Mouse (Mus musculus): ENCODE results near the gene Nlrp5. TPM values are rescaled to one million over a fixed set of nuclear protein-coding genes. Genes with fewer than 3 reads are reported as not detected.
"Not testable (repeated sequence)": the region's sequence is repeated elsewhere in the genome, so short reads cannot be mapped to it uniquely, and the experiment has no call there.

Nlrp5 gene
- polyA plus RNA-seq (2015; fragmentation: Nextera tagmentation; extraction: Ambion mirVana), result not detected in 2 replicates

GRCm38 (mm10) chr7:23385589-23385988, at the start of gene Nlrp5:
Gene Nlrp5 (plus strand): TSS chr7:23385889.
- Histone ChIP-seq H3K4me2 (ENCODE audit: low read depth, low read length) (no peak within 1 kb of the TSS), H3K4me3 (ENCODE audit: low read depth, low read length) (no peak within 1 kb of the TSS), H3K27ac (ENCODE audit: low read depth) (no peak within 1 kb of the TSS), H3K9ac (replicated peaks) (no peak within 1 kb of the TSS), H3K27me3 (ENCODE audit: insufficient read depth, low read length) (no peaks in the 10 kb centered on the region), H3K9me3 (ENCODE audit: low read length) (no peaks in the 10 kb centered on the region), H3K4me1 (ENCODE audit: insufficient read depth) (no peaks in the 10 kb centered on the region), H3K36me3 (replicated peaks; ENCODE audit: insufficient read depth, low read length) (no peaks in the 10 kb centered on the region)
- WGBS (ENCODE audit: insufficient replicate concordance), result 58% methylated on average over 10 of the region's 10 CpGs
- no peak for TF ChIP-seq EP300 (IDR thresholded peaks at IDR 0.05; ENCODE audit: low read depth)
- TF ChIP-seq CTCF (IDR thresholded peaks at IDR 0.05; ENCODE audit: low read depth), result no peak
- ATAC-seq (no peak), DNase-seq (no peak)

- WGBS (ENCODE audit: insufficient replicate concordance), result 78% methylated on average over 13 of the region's 13 CpGs
- H3K36me3 ChIP-seq (replicated peaks; ENCODE audit: insufficient read depth, low read length); H3K27me3 ChIP-seq (ENCODE audit: insufficient read depth, low read length); H3K27ac ChIP-seq (ENCODE audit: low read depth); H3K4me1 ChIP-seq (ENCODE audit: insufficient read depth); ATAC-seq; H3K9ac ChIP-seq (replicated peaks); H3K4me3 ChIP-seq (ENCODE audit: low read depth, low read length); DNase-seq; H3K4me2 ChIP-seq (ENCODE audit: low read depth, low read length); H3K9me3 ChIP-seq (ENCODE audit: low read length): not testable (repeated sequence)
These were observed 27.4 kb upstream of the Nlrp5 start for GRCm38 (mm10) chr7:23358311-23358710.

- not testable (repeated sequence) for H3K9me3 ChIP-seq (ENCODE audit: low read length); DNase-seq; H3K27me3 ChIP-seq (ENCODE audit: insufficient read depth, low read length); H3K4me2 ChIP-seq (ENCODE audit: low read depth, low read length); ATAC-seq; H3K4me1 ChIP-seq (ENCODE audit: insufficient read depth); H3K4me3 ChIP-seq (ENCODE audit: low read depth, low read length); H3K27ac ChIP-seq (ENCODE audit: low read depth); H3K36me3 ChIP-seq (replicated peaks; ENCODE audit: insufficient read depth, low read length); H3K9ac ChIP-seq (replicated peaks)
- WGBS (ENCODE audit: insufficient replicate concordance), result 63% methylated on average over 3 of the region's 3 CpGs
These were observed 84.5 kb downstream of the Nlrp5 start for GRCm38 (mm10) chr7:23470201-23470600.

- H3K27me3 ChIP-seq (ENCODE audit: insufficient read depth, low read length); H3K4me1 ChIP-seq (ENCODE audit: insufficient read depth); ATAC-seq; H3K4me3 ChIP-seq (ENCODE audit: low read depth, low read length); H3K4me2 ChIP-seq (ENCODE audit: low read depth, low read length); H3K9me3 ChIP-seq (ENCODE audit: low read length); H3K36me3 ChIP-seq (replicated peaks; ENCODE audit: insufficient read depth, low read length); DNase-seq; H3K9ac ChIP-seq (replicated peaks); H3K27ac ChIP-seq (ENCODE audit: low read depth): not testable (repeated sequence)
- 49% methylated on average over 3 of the region's 3 CpGs for WGBS (ENCODE audit: insufficient replicate concordance)
These were observed 85.1 kb downstream of the Nlrp5 start for GRCm38 (mm10) chr7:23470832-23471231.

- H3K4me1 ChIP-seq (ENCODE audit: insufficient read depth); H3K4me3 ChIP-seq (ENCODE audit: low read depth, low read length); H3K9me3 ChIP-seq (ENCODE audit: low read length); H3K27me3 ChIP-seq (ENCODE audit: insufficient read depth, low read length); H3K9ac ChIP-seq (replicated peaks); DNase-seq; H3K27ac ChIP-seq (ENCODE audit: low read depth); ATAC-seq; H3K36me3 ChIP-seq (replicated peaks; ENCODE audit: insufficient read depth, low read length); H3K4me2 ChIP-seq (ENCODE audit: low read depth, low read length): not testable (repeated sequence)
- 49% methylated on average over 2 of the region's 2 CpGs for WGBS (ENCODE audit: insufficient replicate concordance)
These were observed 87.2 kb downstream of the Nlrp5 start for GRCm38 (mm10) chr7:23472886-23473285.

Small RNAs within 50 kb of the gene (microRNA-seq; reads per million reads assigned to microRNA genes)
- gene Gm25196, result not detected

Other genes with a start within 250 kb of the Nlrp5 start
- gene Gm10662, start 241.4 kb upstream of the Nlrp5 start, polyA plus RNA-seq (2015; fragmentation: Nextera tagmentation; extraction: Ambion mirVana), result not detected in 2 replicates
- not detected in 2 replicates for gene Vmn1r165, start 168.6 kb upstream of the Nlrp5 start, polyA plus RNA-seq (2015; fragmentation: Nextera tagmentation; extraction: Ambion mirVana)
- gene Vmn1r166, start 134.2 kb upstream of the Nlrp5 start, polyA plus RNA-seq (2015; fragmentation: Nextera tagmentation; extraction: Ambion mirVana), result not detected in 2 replicates
- not detected in 2 replicates for gene Gm6902, start 107.0 kb upstream of the Nlrp5 start, polyA plus RNA-seq (2015; fragmentation: Nextera tagmentation; extraction: Ambion mirVana)
- gene Nlrp4e, start 84.7 kb upstream of the Nlrp5 start, polyA plus RNA-seq (2015; fragmentation: Nextera tagmentation; extraction: Ambion mirVana), result not detected in 2 replicates
- not detected in 2 replicates for gene Vmn1r167, start 121.3 kb downstream of the Nlrp5 start, polyA plus RNA-seq (2015; fragmentation: Nextera tagmentation; extraction: Ambion mirVana)
- not detected in 2 replicates for gene Vmn1r168, start 153.8 kb downstream of the Nlrp5 start, polyA plus RNA-seq (2015; fragmentation: Nextera tagmentation; extraction: Ambion mirVana)
- gene Vmn1r169, start 189.6 kb downstream of the Nlrp5 start, polyA plus RNA-seq (2015; fragmentation: Nextera tagmentation; extraction: Ambion mirVana), result not detected in 2 replicates
- gene Vmn1r170, start 220.3 kb downstream of the Nlrp5 start, polyA plus RNA-seq (2015; fragmentation: Nextera tagmentation; extraction: Ambion mirVana), result not detected in 2 replicates
- not detected in 2 replicates for gene Vmn1r171, start 244.8 kb downstream of the Nlrp5 start, polyA plus RNA-seq (2015; fragmentation: Nextera tagmentation; extraction: Ambion mirVana)

Data from liver, postnatal 0 days (tissue).